Mouse (Mus musculus): ENCODE measurements at regions not wholly inside any gene's neighbourhood (a gene's known extent, or its start where the extent isn't known, plus 50 kb on each side); places are given as distances from the start of the nearest gene placed in this dataset.

GRCm38 (mm10) chr1:42416539-42417218 lies 278.9 kb upstream of the Pou3f3 start:
- no peaks in the 10 kb centered on the region for H3K9me3 ChIP-seq (ENCODE audit: control insufficient read depth, low read length)
- no peak overlapping the region for H3K4me2 ChIP-seq (ENCODE audit: low read length)
- H3K4me3 ChIP-seq (ENCODE audit: control insufficient read depth in 1 of 2, insufficient read depth in 1 of 2, low read depth in 1 of 2, low read length in 2 of 2), result no peak overlapping the region
- ATAC-seq (ENCODE audit: insufficient number of reproducible peaks, insufficient read depth, low FRiP score, low read depth), result no peak
- WGBS, result 74% methylated on average over 8 of the region's 8 CpGs
- H3K4me1 ChIP-seq (ENCODE audit: control insufficient read depth in 2 of 2, insufficient read depth in 2 of 2, low read length in 2 of 2), result peaks cover 0 to 4% of the 10 kb centered on the region in 2 experiments; a peak in 1 of 4 replicates
- no peak overlapping the region for H3K27ac ChIP-seq (replicated peaks in 1 of 2; ENCODE audit: control insufficient read depth in 1 of 2, insufficient read depth in 1 of 2, low read depth in 2 of 2, low read length in 2 of 2)
- H3K36me3 ChIP-seq (ENCODE audit: control insufficient read depth, insufficient read depth, low read length), result no peaks in the 10 kb centered on the region
- no peak overlapping the region for H3K9ac ChIP-seq (ENCODE audit: low read length)
- H3K27me3 ChIP-seq (ENCODE audit: control insufficient read depth, insufficient read depth, low read length), result no peaks in the 10 kb centered on the region

- 18% methylated on average over 4 of the region's 4 CpGs for WGBS
- no peak for ATAC-seq (ENCODE audit: insufficient number of reproducible peaks, insufficient read depth, low FRiP score, low read depth)
- Histone ChIP-seq H3K27ac (replicated peaks in 1 of 2; ENCODE audit: control insufficient read depth in 1 of 2, insufficient read depth in 1 of 2, low read depth in 2 of 2, low read length in 2 of 2) (no peak overlapping the region), H3K36me3 (ENCODE audit: control insufficient read depth, insufficient read depth, low read length) (no peaks in the 10 kb centered on the region), H3K4me1 (ENCODE audit: control insufficient read depth in 2 of 2, insufficient read depth in 2 of 2, low read length in 2 of 2) (peaks cover 0 to 4% of the 10 kb centered on the region in 2 experiments; a peak in 1 of 4 replicates), H3K9ac (ENCODE audit: low read length) (no peak overlapping the region), H3K9me3 (ENCODE audit: control insufficient read depth, low read length) (no peaks in the 10 kb centered on the region), H3K4me2 (ENCODE audit: low read length) (no peak overlapping the region), H3K4me3 (ENCODE audit: control insufficient read depth in 1 of 2, insufficient read depth in 1 of 2, low read depth in 1 of 2, low read length in 2 of 2) (no peak overlapping the region), H3K27me3 (ENCODE audit: control insufficient read depth, insufficient read depth, low read length) (no peaks in the 10 kb centered on the region)
Observed at GRCm38 (mm10) chr1:42417815-42418214, 277.8 kb upstream of the Pou3f3 start.

GRCm38 (mm10) chr1:42418233-42418632 lies 277.3 kb upstream of the Pou3f3 start:
- H3K4me2 ChIP-seq (ENCODE audit: low read length), result no peak overlapping the region
- H3K27ac ChIP-seq (replicated peaks in 1 of 2; ENCODE audit: control insufficient read depth in 1 of 2, insufficient read depth in 1 of 2, low read depth in 2 of 2, low read length in 2 of 2), result no peak overlapping the region
- H3K4me1 ChIP-seq (ENCODE audit: control insufficient read depth in 2 of 2, insufficient read depth in 2 of 2, low read length in 2 of 2), result peaks cover 0 to 4% of the 10 kb centered on the region in 2 experiments; a peak in 1 of 4 replicates
- no peak overlapping the region for H3K4me3 ChIP-seq (ENCODE audit: control insufficient read depth in 1 of 2, insufficient read depth in 1 of 2, low read depth in 1 of 2, low read length in 2 of 2)
- no peaks in the 10 kb centered on the region for H3K36me3 ChIP-seq (ENCODE audit: control insufficient read depth, insufficient read depth, low read length)
- ATAC-seq (ENCODE audit: insufficient number of reproducible peaks, insufficient read depth, low FRiP score, low read depth), result no peak
- no peaks in the 10 kb centered on the region for H3K27me3 ChIP-seq (ENCODE audit: control insufficient read depth, insufficient read depth, low read length)
- 51% methylated on average over 1 of the region's 1 CpGs for WGBS
- H3K9me3 ChIP-seq (ENCODE audit: control insufficient read depth, low read length), result no peaks in the 10 kb centered on the region
- H3K9ac ChIP-seq (ENCODE audit: low read length), result no peak overlapping the region

GRCm38 (mm10) chr1:42436366-42436998 lies 259.1 kb upstream of the Pou3f3 start:
- H3K4me2 ChIP-seq (ENCODE audit: low read length), result no peak overlapping the region
- H3K36me3 ChIP-seq (ENCODE audit: control insufficient read depth, insufficient read depth, low read length), result no peaks in the 10 kb centered on the region
- 59% methylated on average over 8 of the region's 8 CpGs for WGBS
- no peaks in the 10 kb centered on the region for H3K9me3 ChIP-seq (ENCODE audit: control insufficient read depth, low read length)
- H3K27ac ChIP-seq (replicated peaks in 1 of 2; ENCODE audit: control insufficient read depth in 1 of 2, insufficient read depth in 1 of 2, low read depth in 2 of 2, low read length in 2 of 2), result no peak overlapping the region
- ATAC-seq (ENCODE audit: insufficient number of reproducible peaks, insufficient read depth, low FRiP score, low read depth), result no peak
- no peaks in the 10 kb centered on the region for H3K4me1 ChIP-seq (ENCODE audit: control insufficient read depth in 2 of 2, insufficient read depth in 2 of 2, low read length in 2 of 2)
- no peaks in the 10 kb centered on the region for H3K27me3 ChIP-seq (ENCODE audit: control insufficient read depth, insufficient read depth, low read length)
- H3K4me3 ChIP-seq (ENCODE audit: control insufficient read depth in 1 of 2, insufficient read depth in 1 of 2, low read depth in 1 of 2, low read length in 2 of 2), result no peak overlapping the region
- H3K9ac ChIP-seq (ENCODE audit: low read length), result no peak overlapping the region

GRCm38 (mm10) chr1:42468365-42468764 lies 227.2 kb upstream of the Pou3f3 start:
- 79% methylated on average over 3 of the region's 3 CpGs for WGBS
- no peaks in the 10 kb centered on the region for H3K4me1 ChIP-seq (ENCODE audit: control insufficient read depth in 2 of 2, insufficient read depth in 2 of 2, low read length in 2 of 2)
- H3K27ac ChIP-seq (replicated peaks in 1 of 2; ENCODE audit: control insufficient read depth in 1 of 2, insufficient read depth in 1 of 2, low read depth in 2 of 2, low read length in 2 of 2), result no peak overlapping the region
- no peak overlapping the region for H3K4me3 ChIP-seq (ENCODE audit: control insufficient read depth in 1 of 2, insufficient read depth in 1 of 2, low read depth in 1 of 2, low read length in 2 of 2)
- no peaks in the 10 kb centered on the region for H3K9me3 ChIP-seq (ENCODE audit: control insufficient read depth, low read length)
- H3K9ac ChIP-seq (ENCODE audit: low read length), result no peak overlapping the region
- H3K4me2 ChIP-seq (ENCODE audit: low read length), result no peak overlapping the region
- no peak for ATAC-seq (ENCODE audit: insufficient number of reproducible peaks, insufficient read depth, low FRiP score, low read depth)
- H3K27me3 ChIP-seq (ENCODE audit: control insufficient read depth, insufficient read depth, low read length), result no peaks in the 10 kb centered on the region
- no peaks in the 10 kb centered on the region for H3K36me3 ChIP-seq (ENCODE audit: control insufficient read depth, insufficient read depth, low read length)

- no peaks in the 10 kb centered on the region for H3K4me1 ChIP-seq (ENCODE audit: control insufficient read depth in 2 of 2, insufficient read depth in 2 of 2, low read length in 2 of 2)
- H3K4me2 ChIP-seq (ENCODE audit: low read length), result no peak overlapping the region
- H3K27me3 ChIP-seq (ENCODE audit: control insufficient read depth, insufficient read depth, low read length), result no peaks in the 10 kb centered on the region
- no peak overlapping the region for H3K27ac ChIP-seq (replicated peaks in 1 of 2; ENCODE audit: control insufficient read depth in 1 of 2, insufficient read depth in 1 of 2, low read depth in 2 of 2, low read length in 2 of 2)
- ATAC-seq (ENCODE audit: insufficient number of reproducible peaks, insufficient read depth, low FRiP score, low read depth), result no peak
- no peaks in the 10 kb centered on the region for H3K9me3 ChIP-seq (ENCODE audit: control insufficient read depth, low read length)
- H3K9ac ChIP-seq (ENCODE audit: low read length), result no peak overlapping the region
- WGBS, result 86% methylated on average over 10 of the region's 10 CpGs
- no peak overlapping the region for H3K4me3 ChIP-seq (ENCODE audit: control insufficient read depth in 1 of 2, insufficient read depth in 1 of 2, low read depth in 1 of 2, low read length in 2 of 2)
- H3K36me3 ChIP-seq (ENCODE audit: control insufficient read depth, insufficient read depth, low read length), result no peaks in the 10 kb centered on the region
Observed at GRCm38 (mm10) chr1:42471846-42472494, 223.6 kb upstream of the Pou3f3 start.

GRCm38 (mm10) chr1:42472495-42473230 lies 222.9 kb upstream of the Pou3f3 start:
- Histone ChIP-seq H3K27me3 (ENCODE audit: control insufficient read depth, insufficient read depth, low read length) (no peaks in the 10 kb centered on the region), H3K9me3 (ENCODE audit: control insufficient read depth, low read length) (no peaks in the 10 kb centered on the region), H3K27ac (replicated peaks in 1 of 2; ENCODE audit: control insufficient read depth in 1 of 2, insufficient read depth in 1 of 2, low read depth in 2 of 2, low read length in 2 of 2) (no peak overlapping the region), H3K4me1 (ENCODE audit: control insufficient read depth in 2 of 2, insufficient read depth in 2 of 2, low read length in 2 of 2) (no peaks in the 10 kb centered on the region), H3K4me2 (ENCODE audit: low read length) (no peak overlapping the region), H3K36me3 (ENCODE audit: control insufficient read depth, insufficient read depth, low read length) (no peaks in the 10 kb centered on the region), H3K9ac (ENCODE audit: low read length) (no peak overlapping the region), H3K4me3 (ENCODE audit: control insufficient read depth in 1 of 2, insufficient read depth in 1 of 2, low read depth in 1 of 2, low read length in 2 of 2) (no peak overlapping the region)
- ATAC-seq (ENCODE audit: insufficient number of reproducible peaks, insufficient read depth, low FRiP score, low read depth), result no peak
- WGBS, result 77% methylated on average over 13 of the region's 13 CpGs

Data from heart, embryonic 14.5 days (tissue).